Mouse (Mus musculus): Measurements from ENCODE around the gene Olfr23. TPM values are rescaled to one million over a fixed set of nuclear protein-coding genes. Genes with fewer than 3 reads are reported as not detected.
"Not testable (repeated sequence)": the region's sequence is repeated elsewhere in the genome, so short reads cannot be mapped to it uniquely, and the experiment has no call there.

Gene Olfr23
- 0.06 TPM in 1 of 2 replicates, not detected in the other for polyA plus RNA-seq (2016; fragmentation: Nextera tagmentation; extraction: Ambion mirVana)

DNA sequence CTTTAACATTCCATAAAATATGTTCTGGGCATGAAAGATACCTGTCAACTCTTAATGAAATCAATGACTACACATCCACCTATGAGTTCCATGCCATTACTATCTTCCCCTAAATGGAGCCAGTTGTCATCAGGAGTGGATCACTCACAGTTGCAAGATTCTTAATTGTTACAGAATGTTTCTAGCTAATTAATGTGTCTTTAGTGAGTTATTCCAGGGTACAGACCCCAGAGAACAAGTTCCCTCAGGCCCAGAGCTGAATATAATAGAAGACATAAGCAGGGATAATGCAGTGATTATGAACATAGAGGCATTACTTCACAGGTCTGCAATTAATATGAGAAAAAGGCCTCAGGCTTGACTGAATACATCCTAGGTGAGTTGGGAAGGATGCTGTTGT, at the start of gene Olfr23:
Olfr23 (plus strand) TSS at position 301 of the 400 bp plus-strand sequence.
- H3K9me3 ChIP-seq: no peaks in the 10 kb centered on the region; the same call in 1 of the 2 replicates
- H3K9ac ChIP-seq: no peak within 1 kb of the TSS
- no peak within 1 kb of the TSS for H3K27ac ChIP-seq
- H3K4me3 ChIP-seq: no peak within 1 kb of the TSS
- no peak within 1 kb of the TSS for H3K4me2 ChIP-seq (replicated peaks)
- no peak for ATAC-seq (ENCODE audit: insufficient number of reproducible peaks, insufficient read depth, low FRiP score, low TSS enrichment)
- H3K4me1 ChIP-seq: no peaks in the 10 kb centered on the region
- no peaks in the 10 kb centered on the region for H3K36me3 ChIP-seq
- H3K27me3 ChIP-seq: no peaks in the 10 kb centered on the region

DNA sequence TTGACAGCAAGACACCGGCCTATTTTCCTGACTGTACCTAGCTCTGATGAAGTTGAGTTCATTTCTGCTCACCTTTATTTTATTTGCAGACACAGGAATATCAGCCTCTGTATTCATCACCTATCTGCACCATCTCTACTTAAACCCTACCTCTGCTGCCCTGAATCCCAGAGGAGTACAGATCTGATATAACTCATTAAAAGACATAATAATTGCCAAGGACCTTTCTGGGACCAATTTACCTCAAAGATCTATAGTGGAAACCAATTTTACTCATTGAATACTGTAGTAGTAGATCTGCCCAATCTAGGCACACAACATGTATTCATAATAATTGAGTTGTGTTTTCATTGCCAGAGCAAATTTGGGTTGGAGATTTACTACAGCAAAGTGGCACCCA, 45.8 kb upstream of the Olfr23 start, which contains the start of gene Olfr394:
Olfr394 (minus strand) TSS at position 101 of the 400 bp plus-strand sequence.
- 91% methylated on average over 1 of the region's 1 CpGs for WGBS
- Histone ChIP-seq H3K4me3 (no peak within 1 kb of the TSS), H3K27ac (no peak within 1 kb of the TSS)

DNA sequence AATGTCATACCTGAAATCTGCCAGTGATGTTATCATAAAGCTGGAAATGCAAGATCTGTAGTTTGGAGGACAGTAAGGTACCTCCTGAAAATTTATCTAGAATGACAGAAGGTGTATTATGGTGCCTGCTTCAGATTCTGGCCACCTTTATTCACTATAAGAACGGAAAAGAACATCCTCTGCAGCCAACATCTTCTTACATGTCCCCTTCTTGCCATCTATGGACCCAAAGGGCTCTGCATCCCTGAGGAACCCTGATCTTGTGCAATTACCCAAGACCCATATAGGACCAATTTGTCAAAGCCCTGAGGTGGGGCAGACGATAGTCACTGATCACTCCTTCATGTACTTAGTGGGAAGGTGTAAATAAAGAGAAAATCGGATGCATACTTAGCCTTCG, 27.3 kb upstream of the Olfr23 start, which contains the start of gene Olfr395:
Olfr395 (minus strand) TSS at position 101 of the 400 bp plus-strand sequence.
- WGBS: 78% methylated on average over 4 of the region's 4 CpGs
- H3K4me1 ChIP-seq; ATAC-seq (ENCODE audit: insufficient number of reproducible peaks, insufficient read depth, low FRiP score, low TSS enrichment); H3K36me3 ChIP-seq; H3K9ac ChIP-seq; H3K4me3 ChIP-seq; H3K9me3 ChIP-seq; H3K4me2 ChIP-seq (replicated peaks); H3K27me3 ChIP-seq; H3K27ac ChIP-seq: not testable (repeated sequence)

More for the DNA sequence above, 45.8 kb upstream of the Olfr23 start, which contains the start of gene Olfr394:
- ATAC-seq (ENCODE audit: insufficient number of reproducible peaks, insufficient read depth, low FRiP score, low TSS enrichment): no peak
- Histone ChIP-seq H3K4me2 (replicated peaks) (no peak within 1 kb of the TSS), H3K27me3 (no peaks in the 10 kb centered on the region), H3K36me3 (no peaks in the 10 kb centered on the region), H3K9ac (no peak within 1 kb of the TSS), H3K9me3 (no peaks in the 10 kb centered on the region), H3K4me1 (no peaks in the 10 kb centered on the region)

GRCm38 (mm10) chr11:73960517-73960916, 24.0 kb downstream of the Olfr23 start, which contains the start of gene Olfr397:
Gene Olfr397, plus strand, starts transcription at chr11:73960817.
- WGBS: 69% methylated on average over 1 of the region's 1 CpGs
- H3K9ac ChIP-seq: no peak within 1 kb of the TSS
- no peak within 1 kb of the TSS for H3K4me2 ChIP-seq (replicated peaks)
- no peak for ATAC-seq (ENCODE audit: insufficient number of reproducible peaks, insufficient read depth, low FRiP score, low TSS enrichment)
- H3K4me1 ChIP-seq: no peaks in the 10 kb centered on the region
- no peak within 1 kb of the TSS for H3K4me3 ChIP-seq
- no peaks in the 10 kb centered on the region for H3K36me3 ChIP-seq
- peaks cover 9% of the 10 kb centered on the region for H3K9me3 ChIP-seq
- no peaks in the 10 kb centered on the region for H3K27me3 ChIP-seq
- H3K27ac ChIP-seq: no peak within 1 kb of the TSS

- H3K9ac ChIP-seq: no peak within 1 kb of the TSS
- no peaks in the 10 kb centered on the region for H3K36me3 ChIP-seq
Measured at GRCm38 (mm10) chr11:73990307-73990706, 53.8 kb downstream of the Olfr23 start, which contains the start of gene Olfr398. Gene Olfr398, minus strand, starts transcription at chr11:73990407.

More at GRCm38 (mm10) chr11:73990307-73990706, 53.8 kb downstream of the Olfr23 start, which contains the start of gene Olfr398:
- H3K4me3 ChIP-seq: no peak within 1 kb of the TSS
- H3K27ac ChIP-seq: no peak within 1 kb of the TSS
- peaks cover 15% of the 10 kb centered on the region; the same call in 1 of the 2 replicates for H3K9me3 ChIP-seq
- no peak for ATAC-seq (ENCODE audit: insufficient number of reproducible peaks, insufficient read depth, low FRiP score, low TSS enrichment)
- H3K4me2 ChIP-seq (replicated peaks): no peak within 1 kb of the TSS
- H3K27me3 ChIP-seq: no peaks in the 10 kb centered on the region
- H3K4me1 ChIP-seq: no peaks in the 10 kb centered on the region

Other genes with a start within 250 kb of the Olfr23 start
- gene Zfp735, start 247.9 kb upstream of the Olfr23 start, polyA plus RNA-seq (2016; fragmentation: Nextera tagmentation; extraction: Ambion mirVana): not detected in 2 replicates
- not detected in 2 replicates for gene Olfr389, start 156.0 kb upstream of the Olfr23 start, polyA plus RNA-seq (2016; fragmentation: Nextera tagmentation; extraction: Ambion mirVana)
- gene Olfr390, start 153.7 kb upstream of the Olfr23 start, polyA plus RNA-seq (2016; fragmentation: Nextera tagmentation; extraction: Ambion mirVana): not detected in 2 replicates
- not detected in 2 replicates for gene Olfr391-ps, start 133.6 kb upstream of the Olfr23 start, polyA plus RNA-seq (2016; fragmentation: Nextera tagmentation; extraction: Ambion mirVana)
- not detected in 2 replicates for gene Olfr392, start 119.6 kb upstream of the Olfr23 start, polyA plus RNA-seq (2016; fragmentation: Nextera tagmentation; extraction: Ambion mirVana)
- gene Olfr393, start 85.2 kb upstream of the Olfr23 start, polyA plus RNA-seq (2016; fragmentation: Nextera tagmentation; extraction: Ambion mirVana): not detected in 2 replicates
- gene Olfr394, start 45.9 kb upstream of the Olfr23 start, polyA plus RNA-seq (2016; fragmentation: Nextera tagmentation; extraction: Ambion mirVana): not detected in 2 replicates
- not detected in 2 replicates for gene Olfr395, start 27.4 kb upstream of the Olfr23 start, polyA plus RNA-seq (2016; fragmentation: Nextera tagmentation; extraction: Ambion mirVana)
- gene Olfr397, start 24.1 kb downstream of the Olfr23 start, polyA plus RNA-seq (2016; fragmentation: Nextera tagmentation; extraction: Ambion mirVana): not detected in 2 replicates
- not detected in 2 replicates for gene Olfr398, start 53.7 kb downstream of the Olfr23 start, polyA plus RNA-seq (2016; fragmentation: Nextera tagmentation; extraction: Ambion mirVana)
- gene Olfr139, start 119.9 kb downstream of the Olfr23 start, polyA plus RNA-seq (2016; fragmentation: Nextera tagmentation; extraction: Ambion mirVana): not detected in 2 replicates
- not detected in 2 replicates for gene Olfr399, start 119.9 kb downstream of the Olfr23 start, polyA plus RNA-seq (2016; fragmentation: Nextera tagmentation; extraction: Ambion mirVana)
- gene Zfp616, start 133.3 kb downstream of the Olfr23 start, polyA plus RNA-seq (2016; fragmentation: Nextera tagmentation; extraction: Ambion mirVana): not detected in 2 replicates
- gene Olfr401, start 177.0 kb downstream of the Olfr23 start, polyA plus RNA-seq (2016; fragmentation: Nextera tagmentation; extraction: Ambion mirVana): not detected in 2 replicates
- gene Olfr402, start 216.9 kb downstream of the Olfr23 start, polyA plus RNA-seq (2016; fragmentation: Nextera tagmentation; extraction: Ambion mirVana): not detected in 2 replicates
- not detected in 2 replicates for gene Olfr403, start 249.6 kb downstream of the Olfr23 start, polyA plus RNA-seq (2016; fragmentation: Nextera tagmentation; extraction: Ambion mirVana)